Mouse (Mus musculus) hindbrain, embryonic 14.5 days (tissue): ENCODE results near the gene Fgf15. TPM values are rescaled to one million over a fixed set of nuclear protein-coding genes. Genes with fewer than 3 reads are reported as not detected.
A peak's percentile ranks its signal among the peaks of the same experiment; 100 is the strongest.

ENCODE experiments used
- ATAC-seq: fragments of 200-750 bp; cut with Nextera tagmentation; 2 replicates; pipeline ENCODE4 v1.8.0; 2017; ENCODE audit warnings: moderate number of reproducible peaks, mild to moderate bottlenecking, moderate TSS enrichment, moderate library complexity; ENCODE audit not compliant: low FRiP score
- DNase-seq: peaks from one replicate; pipeline ENCODE4 v3.0.0-alpha.2; 2015; ENCODE audit warnings: low spot score
- H3K27ac ChIP-seq: fragments of 300-500 bp; sonication (generic); 2 replicates; pipeline ENCODE4 v1.5.1; 2014; ENCODE audit warnings: mild to moderate bottlenecking, moderate library complexity
- H3K27me3 ChIP-seq: fragments of 300-500 bp; sonication (generic); 2 replicates; pipeline ENCODE4 v1.6.1; 2014; ENCODE audit warnings: mild to moderate bottlenecking, low read length, mixed read lengths; ENCODE audit not compliant: control insufficient read depth, insufficient read depth
- H3K36me3 ChIP-seq: fragments of 300-500 bp; sonication (generic); replicated peaks from 2 replicates; pipeline ENCODE4 v1.6.1; 2014; ENCODE audit not compliant: control insufficient read depth, insufficient read depth
- H3K4me1 ChIP-seq: fragments of 300-500 bp; sonication (generic); replicated peaks from 2 replicates; pipeline ENCODE4 v1.6.1; 2014; ENCODE audit warnings: antibody characterized with exemption, low read length, mixed read lengths; ENCODE audit not compliant: control insufficient read depth, insufficient read depth
- H3K4me2 ChIP-seq: fragments of 300-500 bp; sonication (generic); replicated peaks from 2 replicates; pipeline ENCODE4 v1.6.1; 2014; ENCODE audit warnings: mild to moderate bottlenecking, moderate library complexity
- H3K4me3 ChIP-seq: fragments of 300-500 bp; sonication (generic); replicated peaks from 2 replicates; pipeline ENCODE4 v1.5.1; 2014; ENCODE audit warnings: mild to moderate bottlenecking, low read length
- H3K9ac ChIP-seq: fragments of 300-500 bp; sonication (generic); 2 replicates; pipeline ENCODE4 v1.6.1; 2014
- H3K9me3 ChIP-seq: fragments of 300-500 bp; sonication (generic); 2 replicates; pipeline ENCODE4 v1.6.1; 2016; ENCODE audit warnings: low read length; ENCODE audit not compliant: control insufficient read depth
- WGBS: fragments of 180-500 bp; shearing (Covaris S2); extraction: QIAGEN DNeasy Blood & Tissue Kit; methylation state at CpG from one replicate; pipeline ENCODE4 v1.1.7; 2014; 5-methylcytosine and 5-hydroxymethylcytosine counted together
- polyA plus RNA-seq: library from polyadenylated mRNA; unstranded; fragments of >200 nt; fragmentation: Nextera tagmentation; extraction: Ambion mirVana; gene quantifications from 2 replicates; pipeline ENCODE4 v1.2.1, GENCODE M21; 2014

Gene Fgf15
- polyA plus RNA-seq, 1 experiment from 2014 or later, result 13.7 TPM

- H3K9ac ChIP-seq, result no peak overlapping the region
- ATAC-seq (no peak), DNase-seq (no peak)
- H3K9me3 ChIP-seq, result no peaks in the 10 kb centered on the region
- no peak overlapping the region for H3K27ac ChIP-seq
- H3K4me3 ChIP-seq, result 0 out of 2 replicates have a peak overlapping the region, but pooled peaks have one; percentile 21
- peaks cover 79% of the 10 kb centered on the region for H3K27me3 ChIP-seq
- no peaks in the 10 kb centered on the region for H3K36me3 ChIP-seq
- WGBS, result 0% methylated on average over 15 of the region's 15 CpGs
- H3K4me2 ChIP-seq, result peak overlapping the region; percentile 29; the same call in 1 of the 2 replicates
- no peaks in the 10 kb centered on the region; the same call in 1 of the 2 replicates for H3K4me1 ChIP-seq
Measured at GRCm38 (mm10) chr7:144862126-144862525, 34.2 kb upstream of the Fgf15 start.

DNA sequence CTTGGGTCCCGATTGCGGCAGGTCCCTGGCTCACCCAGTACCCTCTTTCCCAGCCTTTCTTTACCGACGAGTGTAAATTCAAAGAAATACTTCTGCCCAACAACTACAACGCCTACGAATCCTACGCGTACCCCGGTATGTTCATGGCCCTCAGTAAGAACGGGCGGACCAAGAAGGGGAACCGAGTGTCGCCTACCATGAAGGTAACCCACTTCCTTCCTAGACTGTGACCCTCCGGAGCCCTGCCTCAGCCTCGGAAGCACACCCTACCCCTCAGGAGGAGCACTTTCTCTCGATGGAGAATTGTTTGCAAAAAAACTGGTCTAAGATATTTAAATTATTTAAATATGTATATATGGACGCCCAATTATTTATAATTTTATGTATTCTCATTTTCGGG lies 33.6 kb upstream of the Fgf15 start:
- Histone ChIP-seq H3K4me2 (no peak overlapping the region), H3K9ac (no peak overlapping the region), H3K4me3 (no peak overlapping the region), H3K36me3 (no peaks in the 10 kb centered on the region), H3K27ac (no peak overlapping the region), H3K27me3 (peaks cover 79% of the 10 kb centered on the region), H3K9me3 (no peaks in the 10 kb centered on the region), H3K4me1 (no peaks in the 10 kb centered on the region; the same call in 1 of the 2 replicates)
- DNase-seq, result no peak
- WGBS, result 2% methylated on average over 18 of the region's 18 CpGs
- no peak for ATAC-seq

DNA sequence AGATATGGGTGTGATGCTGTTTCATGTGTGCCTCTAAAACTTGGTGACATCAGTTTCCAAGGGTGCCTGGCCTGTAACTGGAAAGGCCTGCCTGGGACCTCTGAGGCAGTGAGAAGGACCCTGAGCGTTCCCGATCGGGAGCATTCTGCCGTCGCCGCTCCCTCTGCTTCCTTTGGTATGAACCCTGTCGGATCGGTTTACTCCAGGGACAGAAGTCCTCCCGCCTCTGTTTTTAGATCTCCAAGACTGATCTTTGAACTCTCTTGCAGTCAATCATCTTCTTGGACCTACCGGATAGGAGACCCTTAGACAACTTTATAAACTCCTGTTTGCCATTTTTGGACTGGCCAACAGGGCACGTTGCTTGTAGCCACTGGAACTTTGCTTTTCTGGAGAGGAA lies 33.1 kb upstream of the Fgf15 start:
- H3K9me3 ChIP-seq, result no peaks in the 10 kb centered on the region
- 3% methylated on average over 11 of the region's 11 CpGs for WGBS
- H3K27ac ChIP-seq, result no peak overlapping the region
- H3K4me2 ChIP-seq, result no peak overlapping the region
- no peak overlapping the region for H3K9ac ChIP-seq
- H3K4me1 ChIP-seq, result no peaks in the 10 kb centered on the region; the same call in 1 of the 2 replicates
- ATAC-seq, result no peak
- no peaks in the 10 kb centered on the region for H3K36me3 ChIP-seq
- H3K4me3 ChIP-seq, result no peak overlapping the region
- no peak for DNase-seq
- peaks cover 79% of the 10 kb centered on the region for H3K27me3 ChIP-seq

DNA sequence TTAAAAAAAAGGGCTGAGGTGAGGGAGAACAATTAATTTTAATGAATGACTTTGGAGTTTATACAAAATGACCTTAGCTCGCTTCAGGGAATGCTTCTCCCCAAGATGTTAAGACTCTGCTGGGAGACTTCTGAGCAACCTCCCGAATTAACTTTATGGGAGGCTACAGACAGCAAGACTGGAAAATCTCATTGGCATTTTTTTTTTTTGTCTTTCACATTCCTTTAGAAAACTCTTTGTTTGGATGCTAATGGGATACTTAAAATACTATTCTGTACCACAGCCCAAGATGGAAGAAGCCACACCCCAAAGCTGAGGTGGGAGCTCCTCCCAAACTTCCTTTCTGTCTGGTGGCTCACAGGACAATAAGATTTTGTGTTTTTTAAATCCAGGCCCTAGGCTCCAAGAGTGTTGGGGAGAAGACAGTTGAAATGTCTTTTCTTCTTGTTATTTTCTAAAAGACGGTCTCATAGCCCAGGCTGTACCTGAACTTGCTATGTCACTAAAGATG lies 32.1 kb upstream of the Fgf15 start:
- Histone ChIP-seq H3K36me3 (no peaks in the 10 kb centered on the region), H3K27ac (no peak overlapping the region), H3K4me1 (no peaks in the 10 kb centered on the region; the same call in 1 of the 2 replicates), H3K9me3 (no peaks in the 10 kb centered on the region), H3K27me3 (peaks cover 78% of the 10 kb centered on the region), H3K4me3 (no peak overlapping the region), H3K4me2 (no peak overlapping the region), H3K9ac (no peak overlapping the region)
- no peak for ATAC-seq
- no peak for DNase-seq
- 50% methylated on average over 3 of the region's 3 CpGs for WGBS

DNA sequence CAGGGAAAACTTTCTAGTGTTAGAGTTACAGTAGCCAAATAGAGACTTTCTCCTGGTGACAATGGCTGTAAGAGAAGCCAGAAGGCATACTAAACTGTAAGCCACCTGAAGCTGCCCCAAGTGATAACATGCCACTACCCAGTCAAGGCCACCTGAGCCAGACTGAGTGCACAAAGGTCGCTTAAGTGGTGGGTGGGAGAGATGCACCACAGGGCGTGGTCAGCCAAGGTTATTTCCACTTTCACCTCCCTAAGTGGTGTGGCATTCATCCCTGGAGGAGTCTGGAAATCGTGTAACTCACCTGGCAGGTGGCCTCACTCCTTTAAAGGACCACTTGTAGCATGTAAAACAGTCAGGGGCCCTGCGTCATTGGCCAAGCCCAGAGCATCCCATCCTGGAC lies 29.2 kb upstream of the Fgf15 start:
- H3K4me3 ChIP-seq, result no peak overlapping the region
- no peak overlapping the region for H3K27ac ChIP-seq
- no peak overlapping the region for H3K9ac ChIP-seq
- DNase-seq (no peak), ATAC-seq (no peak)
- H3K36me3 ChIP-seq, result no peaks in the 10 kb centered on the region
- H3K4me1 ChIP-seq, result no peaks in the 10 kb centered on the region
- H3K27me3 ChIP-seq, result peaks cover 48% of the 10 kb centered on the region
- WGBS, result 75% methylated on average over 4 of the region's 4 CpGs
- no peak overlapping the region for H3K4me2 ChIP-seq
- H3K9me3 ChIP-seq, result no peaks in the 10 kb centered on the region

GRCm38 (mm10) chr7:144867602-144868001 lies 28.7 kb upstream of the Fgf15 start:
- DNase-seq (no peak), ATAC-seq (no peak)
- no peaks in the 10 kb centered on the region for H3K9me3 ChIP-seq
- H3K4me2 ChIP-seq, result no peak overlapping the region
- no peak overlapping the region for H3K27ac ChIP-seq
- H3K36me3 ChIP-seq, result no peaks in the 10 kb centered on the region
- 83% methylated on average over 8 of the region's 8 CpGs for WGBS
- H3K4me3 ChIP-seq, result no peak overlapping the region
- H3K4me1 ChIP-seq, result no peaks in the 10 kb centered on the region
- H3K9ac ChIP-seq, result no peak overlapping the region
- peaks cover 44% of the 10 kb centered on the region for H3K27me3 ChIP-seq

DNA sequence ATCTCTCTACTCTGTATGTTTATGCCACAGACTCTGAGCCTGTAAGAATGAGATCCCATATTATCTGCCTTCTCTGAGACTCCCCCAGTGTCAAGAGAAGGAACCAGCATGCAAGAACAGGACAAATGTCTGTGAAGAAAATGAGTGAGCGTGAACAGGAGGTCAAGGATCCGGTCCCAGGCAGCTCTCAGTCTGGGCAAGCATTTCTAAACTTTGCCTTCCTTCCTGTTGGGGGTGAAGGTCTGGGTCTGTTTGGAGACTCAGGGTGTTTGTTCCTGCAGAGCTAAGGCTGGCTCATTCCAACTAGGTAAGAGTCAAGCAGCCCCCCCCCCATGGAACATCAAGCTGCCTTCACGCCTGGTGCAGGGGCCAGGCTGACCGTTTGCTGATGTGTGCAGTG lies 23.9 kb upstream of the Fgf15 start:
- Histone ChIP-seq H3K4me3 (no peak overlapping the region), H3K27me3 (no peaks in the 10 kb centered on the region), H3K9ac (no peak overlapping the region), H3K4me2 (no peak overlapping the region), H3K4me1 (no peaks in the 10 kb centered on the region), H3K36me3 (no peaks in the 10 kb centered on the region), H3K9me3 (no peaks in the 10 kb centered on the region), H3K27ac (no peak overlapping the region)
- DNase-seq (no peak), ATAC-seq (no peak)
- 78% methylated on average over 4 of the region's 4 CpGs for WGBS

GRCm38 (mm10) chr7:144873160-144873559 lies 23.2 kb upstream of the Fgf15 start:
- no peaks in the 10 kb centered on the region for H3K36me3 ChIP-seq
- H3K4me2 ChIP-seq, result no peak overlapping the region
- H3K9ac ChIP-seq, result no peak overlapping the region
- WGBS, result 66% methylated on average over 4 of the region's 4 CpGs
- no peaks in the 10 kb centered on the region for H3K27me3 ChIP-seq
- H3K4me1 ChIP-seq, result no peaks in the 10 kb centered on the region
- no peak overlapping the region for H3K4me3 ChIP-seq
- H3K27ac ChIP-seq, result no peak overlapping the region
- ATAC-seq, result no peak
- H3K9me3 ChIP-seq, result no peaks in the 10 kb centered on the region
- DNase-seq, result no peak

- Histone ChIP-seq H3K4me2 (no peak overlapping the region), H3K27ac (no peak overlapping the region), H3K4me1 (no peaks in the 10 kb centered on the region), H3K9ac (no peak overlapping the region), H3K36me3 (no peaks in the 10 kb centered on the region), H3K4me3 (no peak overlapping the region), H3K9me3 (no peaks in the 10 kb centered on the region), H3K27me3 (no peaks in the 10 kb centered on the region)
- DNase-seq (no peak), ATAC-seq (no peak)
- WGBS, result 68% methylated on average over 4 of the region's 4 CpGs
Measured at GRCm38 (mm10) chr7:144874226-144874625, 22.1 kb upstream of the Fgf15 start.

- ATAC-seq (no peak), DNase-seq (no peak)
- H3K4me3 ChIP-seq, result no peak overlapping the region
- no peak overlapping the region for H3K4me2 ChIP-seq
- no peak overlapping the region for H3K9ac ChIP-seq
- no peaks in the 10 kb centered on the region for H3K9me3 ChIP-seq
- H3K36me3 ChIP-seq, result no peaks in the 10 kb centered on the region
- no peak overlapping the region for H3K27ac ChIP-seq
- no peaks in the 10 kb centered on the region for H3K27me3 ChIP-seq
- 97% methylated on average over 1 of the region's 1 CpGs for WGBS
- H3K4me1 ChIP-seq, result no peaks in the 10 kb centered on the region
Measured at GRCm38 (mm10) chr7:144878401-144878800, 17.9 kb upstream of the Fgf15 start.
